Mouse (Mus musculus): ENCODE measurements around the gene Gli3.

- TF ChIP-seq CTCF (IDR thresholded peaks at IDR 0.05; ENCODE audit: control insufficient read depth, insufficient read depth, low read length) = no peak
- no peak for TF ChIP-seq POLR2A (IDR thresholded peaks at IDR 0.05; ENCODE audit: borderline replicate concordance, control insufficient read depth, low read depth, low read length)
These were observed 89.0 kb downstream of the Gli3 start for GRCm38 (mm10) chr13:15552009-15552408.
